Mouse (Mus musculus): ENCODE measurements around the gene Timm29. TPM values are rescaled to one million over a fixed set of nuclear protein-coding genes. Genes with fewer than 3 reads are reported as not detected.

Timm29 gene
- 29.5 and 34.0 TPM in 2 replicates for polyA plus RNA-seq (2014; fragmentation: Nextera tagmentation; extraction: Ambion mirVana)

GRCm38 (mm10) chr9:21592703-21593121 lies at the start of gene Timm29, which contains the start of gene Yipf2:
Timm29 (plus strand) TSS chr9:21592722.
Yipf2 (minus strand) TSS chr9:21592828.
- Histone ChIP-seq H3K9ac (ENCODE audit: low read depth, low read length) (peak within 1 kb of the TSS; percentile 80), H3K27me3 (ENCODE audit: control insufficient read depth, insufficient read depth, low read length) (no peaks in the 10 kb centered on the region), H3K4me2 (peak within 1 kb of the TSS; percentile 99), H3K36me3 (ENCODE audit: control insufficient read depth, insufficient read depth, low read length) (peaks cover 26% of the 10 kb centered on the region), H3K4me3 (ENCODE audit: low read depth, low read length) (peak within 1 kb of the TSS; percentile 78), H3K4me1 (ENCODE audit: control insufficient read depth, insufficient read depth, low read length) (peaks cover 12% of the 10 kb centered on the region), H3K27ac (ENCODE audit: low read depth, low read length) (peak within 1 kb of the TSS; percentile 80), H3K9me3 (replicated peaks; ENCODE audit: control insufficient read depth, low read length) (no peaks in the 10 kb centered on the region)
- ATAC-seq (replicated peaks; ENCODE audit: insufficient number of reproducible peaks, low FRiP score, low TSS enrichment), result peak; percentile 83
- WGBS (ENCODE audit: insufficient replicate concordance), result under 1% methylated on average over 30 of the region's 30 CpGs

GRCm38 (mm10) chr9:21545351-21545915 lies 47.1 kb upstream of the Timm29 start:
- Histone ChIP-seq H3K9ac (ENCODE audit: low read depth, low read length) (peak overlapping the region; percentile 75), H3K27me3 (ENCODE audit: control insufficient read depth, insufficient read depth, low read length) (no peaks in the 10 kb centered on the region), H3K27ac (ENCODE audit: low read depth, low read length) (peak overlapping the region; percentile 98), H3K4me1 (ENCODE audit: control insufficient read depth, insufficient read depth, low read length) (peaks cover 9% of the 10 kb centered on the region), H3K4me3 (ENCODE audit: low read depth, low read length) (peak overlapping the region; percentile 81), H3K9me3 (replicated peaks; ENCODE audit: control insufficient read depth, low read length) (no peaks in the 10 kb centered on the region), H3K36me3 (ENCODE audit: control insufficient read depth, insufficient read depth, low read length) (0 out of 2 replicates have a peak, but pooled peaks cover 3% of the 10 kb centered on the region), H3K4me2 (peak overlapping the region; percentile 71)
- 10% methylated on average over 9 of the region's 9 CpGs for WGBS (ENCODE audit: insufficient replicate concordance)
- peak; percentile 60 for ATAC-seq (replicated peaks; ENCODE audit: insufficient number of reproducible peaks, low FRiP score, low TSS enrichment)

GRCm38 (mm10) chr9:21545916-21546788 lies 46.4 kb upstream of the Timm29 start:
- H3K4me3 ChIP-seq (ENCODE audit: low read depth, low read length), result peak overlapping the region; percentile 81
- under 1% methylated on average over 67 of the region's 67 CpGs for WGBS (ENCODE audit: insufficient replicate concordance)
- peaks cover 7% of the 10 kb centered on the region; the same call in 1 of the 2 replicates for H3K36me3 ChIP-seq (ENCODE audit: control insufficient read depth, insufficient read depth, low read length)
- H3K27me3 ChIP-seq (ENCODE audit: control insufficient read depth, insufficient read depth, low read length), result no peaks in the 10 kb centered on the region
- H3K4me1 ChIP-seq (ENCODE audit: control insufficient read depth, insufficient read depth, low read length), result peaks cover 9% of the 10 kb centered on the region
- peak overlapping the region; percentile 98 for H3K27ac ChIP-seq (ENCODE audit: low read depth, low read length)
- ATAC-seq (replicated peaks; ENCODE audit: insufficient number of reproducible peaks, low FRiP score, low TSS enrichment), result peak; percentile 94
- peak overlapping the region; percentile 75 for H3K9ac ChIP-seq (ENCODE audit: low read depth, low read length)
- H3K9me3 ChIP-seq (replicated peaks; ENCODE audit: control insufficient read depth, low read length), result no peaks in the 10 kb centered on the region
- peak overlapping the region; percentile 71 for H3K4me2 ChIP-seq

- peak within 1 kb of the TSS; percentile 81 for H3K4me3 ChIP-seq (ENCODE audit: low read depth, low read length)
- peak within 1 kb of the TSS; percentile 97 for H3K9ac ChIP-seq (ENCODE audit: low read depth, low read length)
- H3K9me3 ChIP-seq (replicated peaks; ENCODE audit: control insufficient read depth, low read length), result no peaks in the 10 kb centered on the region
- H3K4me1 ChIP-seq (ENCODE audit: control insufficient read depth, insufficient read depth, low read length), result peaks cover 9% of the 10 kb centered on the region
- no peaks in the 10 kb centered on the region for H3K27me3 ChIP-seq (ENCODE audit: control insufficient read depth, insufficient read depth, low read length)
- WGBS (ENCODE audit: insufficient replicate concordance), result 0% methylated on average over 25 of the region's 52 CpGs
- H3K4me2 ChIP-seq, result peak within 1 kb of the TSS; percentile 71
- H3K36me3 ChIP-seq (ENCODE audit: control insufficient read depth, insufficient read depth, low read length), result peaks cover 7% of the 10 kb centered on the region; the same call in 1 of the 2 replicates
- ATAC-seq (replicated peaks; ENCODE audit: insufficient number of reproducible peaks, low FRiP score, low TSS enrichment), result no peak
- H3K27ac ChIP-seq (ENCODE audit: low read depth, low read length), result peak within 1 kb of the TSS; percentile 98
Observed at GRCm38 (mm10) chr9:21546789-21547074, 45.8 kb upstream of the Timm29 start, which contains the start of gene Carm1. Carm1 (plus strand) TSS chr9:21546894.

- Histone ChIP-seq H3K4me3 (ENCODE audit: low read depth, low read length) (peak overlapping the region; percentile 81), H3K9ac (ENCODE audit: low read depth, low read length) (peak overlapping the region; percentile 97), H3K27ac (ENCODE audit: low read depth, low read length) (peak overlapping the region; percentile 98), H3K4me2 (peak overlapping the region; percentile 71), H3K36me3 (ENCODE audit: control insufficient read depth, insufficient read depth, low read length) (peaks cover 7% of the 10 kb centered on the region; the same call in 1 of the 2 replicates), H3K4me1 (ENCODE audit: control insufficient read depth, insufficient read depth, low read length) (peaks cover 9% of the 10 kb centered on the region), H3K9me3 (replicated peaks; ENCODE audit: control insufficient read depth, low read length) (no peaks in the 10 kb centered on the region), H3K27me3 (ENCODE audit: control insufficient read depth, insufficient read depth, low read length) (no peaks in the 10 kb centered on the region)
- peak; percentile 36 for ATAC-seq (replicated peaks; ENCODE audit: insufficient number of reproducible peaks, low FRiP score, low TSS enrichment)
- under 1% methylated on average over 42 of the region's 66 CpGs for WGBS (ENCODE audit: insufficient replicate concordance)
Observed at GRCm38 (mm10) chr9:21547075-21547941, 45.2 kb upstream of the Timm29 start.

GRCm38 (mm10) chr9:21551049-21551448 lies 41.5 kb upstream of the Timm29 start:
- Histone ChIP-seq H3K4me2 (no peak overlapping the region), H3K4me1 (ENCODE audit: control insufficient read depth, insufficient read depth, low read length) (peaks cover 18% of the 10 kb centered on the region), H3K9me3 (replicated peaks; ENCODE audit: control insufficient read depth, low read length) (no peaks in the 10 kb centered on the region), H3K27me3 (ENCODE audit: control insufficient read depth, insufficient read depth, low read length) (no peaks in the 10 kb centered on the region), H3K27ac (ENCODE audit: low read depth, low read length) (no peak overlapping the region), H3K4me3 (ENCODE audit: low read depth, low read length) (no peak overlapping the region), H3K36me3 (ENCODE audit: control insufficient read depth, insufficient read depth, low read length) (peaks cover 11% of the 10 kb centered on the region), H3K9ac (ENCODE audit: low read depth, low read length) (no peak overlapping the region)
- 93% methylated on average over 2 of the region's 2 CpGs for WGBS (ENCODE audit: insufficient replicate concordance)
- no peak for ATAC-seq (replicated peaks; ENCODE audit: insufficient number of reproducible peaks, low FRiP score, low TSS enrichment)

GRCm38 (mm10) chr9:21553607-21554273 lies 38.8 kb upstream of the Timm29 start:
- Histone ChIP-seq H3K4me2 (no peak overlapping the region), H3K4me3 (ENCODE audit: low read depth, low read length) (no peak overlapping the region), H3K27ac (ENCODE audit: low read depth, low read length) (no peak overlapping the region), H3K4me1 (ENCODE audit: control insufficient read depth, insufficient read depth, low read length) (peaks cover 28% of the 10 kb centered on the region), H3K27me3 (ENCODE audit: control insufficient read depth, insufficient read depth, low read length) (no peaks in the 10 kb centered on the region), H3K36me3 (ENCODE audit: control insufficient read depth, insufficient read depth, low read length) (peaks cover 11% of the 10 kb centered on the region), H3K9me3 (replicated peaks; ENCODE audit: control insufficient read depth, low read length) (no peaks in the 10 kb centered on the region), H3K9ac (ENCODE audit: low read depth, low read length) (no peak overlapping the region)
- ATAC-seq (replicated peaks; ENCODE audit: insufficient number of reproducible peaks, low FRiP score, low TSS enrichment), result no peak
- WGBS (ENCODE audit: insufficient replicate concordance), result 85% methylated on average over 6 of the region's 6 CpGs
